Comparison of ENCODE assay signal across 7 mouse cellular contexts in the genomic region with DNA sequence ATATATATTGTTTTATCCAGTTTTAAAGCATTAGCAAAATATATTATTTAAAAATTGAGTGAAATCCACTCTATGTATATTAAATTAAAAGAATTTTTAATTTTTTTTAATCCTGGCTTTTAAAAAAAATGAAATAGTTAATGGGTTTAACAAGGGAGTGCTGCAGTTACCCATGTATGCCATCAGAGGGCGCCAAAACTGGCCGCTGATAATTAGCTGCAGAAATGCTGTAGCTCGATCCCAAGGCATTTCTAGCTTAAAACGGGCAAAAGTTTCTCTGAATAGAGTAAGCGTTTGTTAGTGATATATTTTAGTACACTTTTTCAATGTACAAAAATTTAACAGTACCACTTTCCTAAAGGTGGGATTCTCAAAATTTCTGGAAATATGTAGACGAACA.
A peak's percentile ranks its signal among the peaks of the same experiment; 100 is the strongest.
DNase-seq lines count a peak whose midpoint lies in the region; ATAC-seq and TF ChIP-seq lines count a peak whose summit lies in the region.
"Not testable (repeated sequence)": the region's sequence is repeated elsewhere in the genome, so short reads cannot be mapped to it uniquely, and the experiment has no call there.

No protein-coding gene starts in this region.

- H3K9me3 ChIP-seq in hindbrain, embryonic 10.5 days: not testable (repeated sequence)

- POLR2A ChIA-PET in Patski (lab: Charles Lee): not testable (repeated sequence)

- not testable (repeated sequence) for H3K27ac ChIP-seq in hindbrain, embryonic 10.5 days

- peak; percentile 73 for TF ChIP-seq CTCF in Patski (IDR thresholded peaks at IDR 0.05)

- H3K4me3 ChIP-seq in hindbrain, embryonic 10.5 days: not testable (repeated sequence)

- not testable (repeated sequence) for H3K36me3 ChIP-seq in hindbrain, embryonic 10.5 days

- WGBS in hindbrain, embryonic 10.5 days: 20% methylated on average over 6 of the region's 6 CpGs

- CTCF ChIA-PET in Patski (lab: Charles Lee): interaction anchor here (0.7 kb wide), 1 partner anchor 10 kb away, joined by 3 read pairs; no protein-coding TSS in a partner anchor

- in situ Hi-C loops in Patski (cut with MboI; ENCODE audit: low pct_unique_long_range_greater_than_20kb): not testable (repeated sequence)

- not testable (repeated sequence) for DNase-seq in Patski (ENCODE audit: low read depth, low spot score)
- peak; percentile 49 to 54 for DNase-seq in cerebellum, adult 18-20 months
- DNase-seq in fibroblast of lung, adult 2 months (ENCODE audit: low read depth): peak; percentile 24
- peak; percentile 29 for DNase-seq in hindbrain, embryonic 10.5 days (ENCODE audit: low spot score)
- DNase-seq in layer of hippocampus, postnatal 14 days (ENCODE audit: low spot score in 2 of 2): peak; percentile 21 to 73
- peak; percentile 65 for DNase-seq in lung, postnatal 14 days
- DNase-seq in right cerebral cortex, adult 2 months (ENCODE audit: low spot score in 2 of 2): peak; percentile 45 to 64

- not testable (repeated sequence) for H3K4me1 ChIP-seq in hindbrain, embryonic 10.5 days (replicated peaks)

- not testable (repeated sequence) for ATAC-seq in Patski

- H3K27me3 ChIP-seq in Patski; hindbrain, embryonic 10.5 days (ENCODE audit: insufficient read depth, poor library complexity, severe bottlenecking): not testable (repeated sequence)
